Mouse (Mus musculus) heart, embryonic 16.5 days (tissue): ENCODE measurements around the gene Kif1bp. TPM values are rescaled to one million over a fixed set of nuclear protein-coding genes. Genes with fewer than 3 reads are reported as not detected.
"Not testable (repeated sequence)": the region's sequence is repeated elsewhere in the genome, so short reads cannot be mapped to it uniquely, and the experiment has no call there.

ENCODE experiments used
- ATAC-seq: fragments of 200-750 bp; cut with Nextera tagmentation; replicated peaks from 2 replicates; pipeline ENCODE4 v1.8.0; 2017; ENCODE audit warnings: moderate number of reproducible peaks; ENCODE audit not compliant: insufficient read depth, low FRiP score; ENCODE audit errors: extremely low read depth
- H3K27ac ChIP-seq: fragments of 300-500 bp; sonication (generic); 2 replicates; pipeline ENCODE4 v1.5.1; 2014; ENCODE audit warnings: mild to moderate bottlenecking, low read length, control low read depth, moderate library complexity
- H3K27me3 ChIP-seq: fragments of 300-500 bp; sonication (generic); 2 replicates; pipeline ENCODE4 v1.6.1; 2014; ENCODE audit warnings: low read length, mixed read lengths; ENCODE audit not compliant: control insufficient read depth, insufficient read depth
- H3K36me3 ChIP-seq: fragments of 300-500 bp; sonication (generic); 2 replicates; pipeline ENCODE4 v1.6.1; 2014; ENCODE audit not compliant: control insufficient read depth, insufficient read depth
- H3K4me1 ChIP-seq: fragments of 300-500 bp; sonication (generic); 2 replicates; pipeline ENCODE4 v1.6.1; 2014; ENCODE audit warnings: low read length, mixed read lengths; ENCODE audit not compliant: control insufficient read depth, insufficient read depth
- H3K4me2 ChIP-seq: fragments of 300-500 bp; sonication (generic); 2 replicates; pipeline ENCODE4 v1.6.1; 2014; ENCODE audit warnings: low read depth, mild to moderate bottlenecking, control low read depth, low read length
- H3K4me3 ChIP-seq: fragments of 300-500 bp; sonication (generic); 2 replicates; pipeline ENCODE4 v1.5.1; 2014; ENCODE audit warnings: mild to moderate bottlenecking, control low read depth, low read length
- H3K9ac ChIP-seq: fragments of 300-500 bp; sonication (generic); 2 replicates; pipeline ENCODE4 v1.6.1; 2014; ENCODE audit warnings: low read length, control low read depth
- H3K9me3 ChIP-seq: fragments of 300-500 bp; sonication (generic); replicated peaks from 2 replicates; pipeline ENCODE4 v1.6.1; 2016; ENCODE audit warnings: low read length; ENCODE audit not compliant: control insufficient read depth
- WGBS: fragments of 180-500 bp; shearing (Covaris S2); extraction: QIAGEN DNeasy Blood & Tissue Kit; methylation state at CpG from one replicate; pipeline ENCODE4 v1.1.7; 2014; 5-methylcytosine and 5-hydroxymethylcytosine counted together
- polyA plus RNA-seq: library from polyadenylated mRNA; unstranded; fragments of >200 nt; fragmentation: Nextera tagmentation; extraction: Ambion mirVana; gene quantifications from 2 replicates; pipeline ENCODE4 v1.2.1, GENCODE M21; 2015

Kif1bp gene
- polyA plus RNA-seq, 1 experiment from 2014 or later: 28.5 TPM

DNA sequence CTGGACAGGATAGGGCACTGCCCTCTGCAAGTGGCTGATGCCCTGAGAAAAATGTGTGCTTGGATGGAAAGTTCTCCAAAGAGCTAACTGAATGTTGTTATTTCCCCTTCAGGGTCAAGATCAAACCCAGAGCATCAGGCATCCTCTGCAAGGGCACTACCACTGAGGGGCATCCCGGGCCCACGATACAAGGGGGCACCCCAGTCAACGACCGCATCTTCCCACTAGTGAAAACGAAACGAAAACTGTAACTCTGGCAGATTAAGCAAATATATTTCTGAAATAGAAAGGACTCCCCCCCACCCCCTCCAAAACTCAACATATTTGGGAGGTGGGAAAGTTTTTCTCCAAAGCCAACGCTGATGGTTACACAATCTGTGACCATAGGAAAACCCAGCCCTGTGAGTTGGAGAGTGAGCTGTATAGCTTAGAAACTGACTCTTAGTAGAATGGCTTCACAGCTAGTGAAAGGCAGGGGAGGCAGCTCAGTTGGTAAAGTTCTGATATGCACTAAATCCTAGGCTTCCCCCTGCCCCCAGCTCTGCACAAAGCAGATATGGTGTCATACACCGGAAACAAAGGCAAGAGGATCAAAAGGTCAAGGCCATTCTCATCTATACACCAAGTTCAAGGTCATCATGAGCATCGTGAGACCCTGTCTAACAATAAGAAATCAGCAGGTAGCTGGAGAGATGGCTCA lies 77.2 kb downstream of the Kif1bp start:
- no peak overlapping the region for H3K9ac ChIP-seq
- H3K4me3 ChIP-seq: no peak overlapping the region
- no peaks in the 10 kb centered on the region; the same call in 1 of the 2 replicates for H3K4me1 ChIP-seq
- 82% methylated on average over 9 of the region's 9 CpGs for WGBS
- no peaks in the 10 kb centered on the region for H3K9me3 ChIP-seq
- no peak overlapping the region for H3K27ac ChIP-seq
- ATAC-seq: no peak
- H3K27me3 ChIP-seq: no peaks in the 10 kb centered on the region
- H3K36me3 ChIP-seq: no peaks in the 10 kb centered on the region
- H3K4me2 ChIP-seq: no peak overlapping the region

- Histone ChIP-seq H3K9me3 (no peaks in the 10 kb centered on the region), H3K9ac (no peak overlapping the region), H3K36me3 (no peaks in the 10 kb centered on the region), H3K4me2 (no peak overlapping the region), H3K27me3 (no peaks in the 10 kb centered on the region), H3K4me1 (no peaks in the 10 kb centered on the region; the same call in 1 of the 2 replicates), H3K27ac (no peak overlapping the region), H3K4me3 (no peak overlapping the region)
- peak; percentile 63; the same call in 1 of the 2 replicates for ATAC-seq
- WGBS: 21% methylated on average over 15 of the region's 15 CpGs
Observed at GRCm38 (mm10) chr10:62500088-62500915, 78.0 kb downstream of the Kif1bp start.

- not testable (repeated sequence) for H3K9ac ChIP-seq, H3K4me1 ChIP-seq, H3K4me2 ChIP-seq, H3K27me3 ChIP-seq, H3K36me3 ChIP-seq, ATAC-seq, H3K4me3 ChIP-seq, H3K27ac ChIP-seq, H3K9me3 ChIP-seq
- 75% methylated on average over 3 of the region's 3 CpGs for WGBS
Observed at GRCm38 (mm10) chr10:62491681-62492080, 86.6 kb downstream of the Kif1bp start.

Other genes starting within 250 kb of the Kif1bp start
- gene Hk1, start 198.5 kb downstream of the Kif1bp start, polyA plus RNA-seq: 232 and 240 TPM in 2 replicates
- 0.33 and 0.35 TPM in 2 replicates for gene Hkdc1, start 156.0 kb downstream of the Kif1bp start, polyA plus RNA-seq
- 0.35 and 0.66 TPM in 2 replicates for gene 4930507D05Rik, start 129.0 kb downstream of the Kif1bp start, polyA plus RNA-seq
- 29.2 and 29.9 TPM in 2 replicates for gene Supv3l1, start 128.7 kb downstream of the Kif1bp start, polyA plus RNA-seq
- 73.4 and 80.2 TPM in 2 replicates for gene Vps26a, start 91.7 kb downstream of the Kif1bp start, polyA plus RNA-seq
- 18.6 and 28.8 TPM in 2 replicates for gene Srgn, start 51.0 kb downstream of the Kif1bp start, polyA plus RNA-seq
- 11.0 and 13.4 TPM in 2 replicates for gene Ddx21, start 23.8 kb upstream of the Kif1bp start, polyA plus RNA-seq
- gene Ddx50, start 72.8 kb upstream of the Kif1bp start, polyA plus RNA-seq: 90.0 and 99.9 TPM in 2 replicates
- 1.5 and 1.9 TPM in 2 replicates for gene Stox1, start 147.7 kb upstream of the Kif1bp start, polyA plus RNA-seq
- gene Ccar1, start 213.8 kb upstream of the Kif1bp start, polyA plus RNA-seq: 83.2 and 90.9 TPM in 2 replicates